Mouse (Mus musculus) Muller cell, postnatal 12 days (primary cell): ENCODE measurements around the gene Magohb.
A peak's percentile ranks its signal among the peaks of the same experiment; 100 is the strongest.
"Not testable (repeated sequence)": the region's sequence is repeated elsewhere in the genome, so short reads cannot be mapped to it uniquely, and the experiment has no call there.

Source experiments
- DNase-seq: peaks from one replicate; pipeline ENCODE4 v3.0.0-alpha.2; 2015; ENCODE audit errors: inconsistent ontology term

Gene Magohb

DNA sequence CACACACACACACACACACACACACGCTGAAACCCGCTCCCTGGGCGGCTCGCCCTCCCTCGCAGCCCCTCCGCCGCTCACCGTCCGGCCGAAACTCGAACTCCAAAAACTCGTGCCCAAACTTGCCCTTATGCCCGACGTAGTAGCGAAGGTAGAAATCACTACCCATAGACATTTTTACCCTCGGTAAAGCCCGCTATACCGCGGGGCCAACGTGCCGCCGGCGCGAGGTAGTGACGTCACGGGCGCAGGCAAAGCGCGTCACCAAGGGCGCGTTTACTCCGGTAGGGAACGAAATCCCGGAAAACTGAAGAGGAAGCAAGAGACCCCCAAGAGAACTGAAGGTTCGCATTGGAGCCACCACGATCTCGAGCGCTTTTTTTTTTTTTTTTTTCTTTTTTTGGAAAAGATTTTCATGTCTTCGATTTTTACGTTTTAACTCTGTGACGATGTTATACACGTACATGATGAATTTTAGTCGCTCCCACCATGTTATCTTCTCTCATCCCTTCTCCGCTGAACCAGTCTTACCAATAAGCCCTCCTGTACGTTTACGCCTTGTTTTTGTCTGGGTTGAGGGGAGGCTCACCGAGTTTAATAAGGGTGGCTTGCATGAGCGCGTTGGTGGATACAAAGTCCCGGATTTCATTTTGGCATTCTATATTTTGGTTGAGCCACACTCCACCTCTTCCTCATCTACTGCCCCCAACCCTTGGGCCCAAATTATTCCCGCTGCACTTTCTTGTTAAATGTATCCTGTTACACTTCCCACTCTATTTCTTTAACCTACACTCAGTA, at the start of gene Magohb:
Gene Magohb (minus strand): TSS at position 254 of the 798 bp plus-strand sequence.
- peak; percentile 80 for DNase-seq

GRCm38 (mm10) chr6:131340082-131340481, 47.0 kb upstream of the Magohb start:
- DNase-seq: peak; percentile 30

GRCm38 (mm10) chr6:131339309-131339708, 46.3 kb upstream of the Magohb start:
- DNase-seq: no peak

DNA sequence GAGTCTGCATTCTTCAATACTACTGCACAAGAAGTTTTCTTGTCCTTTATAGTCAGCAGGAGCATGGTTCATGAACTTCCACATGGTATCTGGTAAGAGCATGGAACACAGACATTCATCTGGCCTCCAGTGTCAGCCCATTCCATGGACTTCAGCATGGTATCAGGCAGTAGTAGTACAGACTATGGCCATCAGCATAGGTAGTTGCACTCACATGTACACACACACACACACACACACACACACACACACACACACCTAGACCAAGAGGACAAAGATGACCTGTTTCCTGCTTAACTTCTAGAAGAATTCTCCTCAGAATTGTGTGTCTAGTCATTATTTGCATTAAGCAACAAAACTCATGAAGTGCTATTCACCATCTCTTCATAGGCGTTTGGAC, 45.7 kb upstream of the Magohb start:
- DNase-seq: no peak

- no peak for DNase-seq
These were observed 34.0 kb upstream of the Magohb start for GRCm38 (mm10) chr6:131327076-131327475.

- no peak for DNase-seq
These were observed 29.0 kb upstream of the Magohb start for GRCm38 (mm10) chr6:131321854-131322639.

DNA sequence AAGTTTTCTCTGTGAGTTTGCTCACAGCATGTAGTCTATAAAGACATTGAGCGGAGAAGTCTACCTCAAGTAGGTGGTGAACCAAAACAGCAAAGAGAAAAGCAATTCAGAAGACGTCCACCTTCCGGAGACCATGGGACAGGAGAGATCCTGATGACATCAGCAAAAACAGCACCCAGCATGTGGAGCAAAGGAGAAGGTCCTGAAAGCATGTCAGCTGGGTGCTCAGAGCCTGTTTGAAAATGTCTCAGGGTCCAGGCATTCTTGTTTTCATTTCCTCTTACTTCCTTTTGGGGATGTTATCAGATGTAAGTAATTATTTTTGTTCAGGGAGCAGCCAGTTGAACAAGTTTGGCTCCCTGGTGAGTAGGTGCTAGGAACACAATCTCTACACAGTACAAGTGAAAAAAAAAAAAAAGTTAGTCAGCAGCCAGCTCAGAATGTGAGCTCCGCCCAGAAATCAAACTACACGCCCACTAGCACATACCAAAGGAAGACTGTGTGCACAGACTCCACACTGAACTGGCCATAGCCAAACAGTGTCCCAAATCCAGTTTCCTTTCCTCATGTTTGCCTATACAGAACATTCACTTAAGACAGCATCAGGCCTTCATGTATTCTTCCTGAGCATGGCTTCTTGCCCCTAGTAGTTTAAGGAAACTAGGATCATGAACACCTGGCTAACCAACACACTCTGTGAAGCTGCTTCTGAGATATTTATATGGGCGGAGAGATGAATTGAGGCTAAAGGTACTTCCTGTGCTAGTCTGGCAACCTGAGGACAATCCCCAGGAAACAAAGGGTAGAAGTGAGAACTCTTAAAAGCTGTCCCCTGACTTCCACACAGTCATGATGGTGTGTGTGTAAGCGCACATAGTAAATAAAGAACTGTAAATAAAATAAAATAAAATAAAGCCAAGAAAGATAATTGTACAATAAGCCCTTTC, 23.4 kb upstream of the Magohb start:
- no peak for DNase-seq

GRCm38 (mm10) chr6:131308031-131308430, 15.0 kb upstream of the Magohb start:
- DNase-seq: no peak

DNA sequence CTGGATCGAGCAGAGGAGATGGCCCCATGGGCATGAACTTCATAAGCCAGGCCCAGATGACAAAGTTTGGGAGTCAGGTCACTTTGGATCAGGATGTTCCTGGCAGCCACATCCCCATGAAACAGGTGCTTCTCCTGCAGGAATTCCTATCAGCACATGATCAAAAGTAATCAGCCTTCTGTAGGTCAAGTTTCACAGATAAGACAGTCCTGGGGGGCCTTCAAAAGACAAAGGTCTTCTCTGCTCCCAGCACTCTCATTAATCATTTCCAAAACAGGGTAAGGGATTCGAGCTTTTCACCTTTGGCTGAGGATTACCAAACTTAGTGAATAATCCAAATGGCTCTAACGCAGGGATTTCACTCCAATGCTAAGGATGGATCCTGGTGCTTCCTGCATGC, 11.7 kb upstream of the Magohb start:
- no peak for DNase-seq

DNA sequence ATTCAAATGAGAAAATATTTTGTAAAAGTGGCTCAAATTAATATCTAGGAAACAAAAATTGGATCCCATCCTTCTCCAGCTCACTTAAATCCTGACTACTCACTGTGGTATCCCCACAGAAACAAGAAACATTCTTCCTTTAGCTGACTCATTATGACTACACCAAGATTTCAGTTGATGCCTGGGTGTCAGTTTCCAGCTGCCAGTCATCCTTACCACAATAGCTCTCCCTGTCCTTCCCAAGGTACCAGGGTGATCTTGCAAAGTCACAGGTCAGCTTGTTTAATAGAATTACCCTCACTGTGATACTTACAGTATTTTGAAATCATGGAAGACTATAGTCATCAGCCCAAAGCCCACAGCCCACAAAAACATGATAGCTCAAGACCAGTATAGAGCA, 5.5 kb upstream of the Magohb start:
- DNase-seq: peak; percentile 19

- no peak for DNase-seq
These were observed 1.5 kb upstream of the Magohb start for GRCm38 (mm10) chr6:131294435-131295112.

DNA sequence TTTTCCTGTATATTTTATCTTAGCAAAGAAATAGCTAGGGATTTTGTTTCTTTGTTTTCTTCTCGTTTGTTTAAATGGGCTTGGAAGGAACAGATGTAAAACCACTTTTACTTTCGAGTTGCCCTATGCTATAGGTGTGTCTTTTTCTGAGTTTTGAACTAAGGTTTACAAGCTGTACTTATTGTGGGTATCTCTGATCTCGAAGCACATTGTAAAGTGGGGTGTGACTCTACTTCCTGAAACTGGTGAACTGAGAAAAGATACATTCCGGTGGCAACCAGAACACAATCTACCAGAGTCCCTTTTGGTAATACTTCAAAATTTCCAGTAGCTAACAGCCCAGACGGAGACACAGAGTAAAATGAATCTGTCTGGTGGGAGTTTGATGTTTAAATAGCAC, 872 bp upstream of the Magohb start:
- no peak for DNase-seq

GRCm38 (mm10) chr6:131292276-131292990, 611 bp downstream of the Magohb start:
- DNase-seq: peak; percentile 58

GRCm38 (mm10) chr6:131290430-131290829, 2.6 kb downstream of the Magohb start:
- no peak for DNase-seq

DNA sequence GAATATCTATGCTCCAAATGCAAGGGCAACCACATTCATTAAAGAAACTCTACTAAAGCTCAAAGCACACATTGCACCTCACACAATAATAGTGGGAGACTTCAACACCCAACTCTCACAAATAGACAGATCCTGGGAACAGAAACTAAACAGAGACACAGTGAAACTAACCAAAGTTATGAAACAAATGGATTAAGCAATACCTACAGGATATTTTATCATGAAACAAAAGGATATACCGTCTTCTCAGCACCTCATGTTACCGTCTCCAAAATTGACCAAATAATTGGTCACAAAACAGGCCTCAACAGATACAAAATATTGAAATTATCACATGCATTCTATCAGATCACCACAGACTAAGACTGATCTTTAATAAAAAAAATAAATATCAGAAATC, 14.9 kb downstream of the Magohb start:
- not testable (repeated sequence) for DNase-seq

DNA sequence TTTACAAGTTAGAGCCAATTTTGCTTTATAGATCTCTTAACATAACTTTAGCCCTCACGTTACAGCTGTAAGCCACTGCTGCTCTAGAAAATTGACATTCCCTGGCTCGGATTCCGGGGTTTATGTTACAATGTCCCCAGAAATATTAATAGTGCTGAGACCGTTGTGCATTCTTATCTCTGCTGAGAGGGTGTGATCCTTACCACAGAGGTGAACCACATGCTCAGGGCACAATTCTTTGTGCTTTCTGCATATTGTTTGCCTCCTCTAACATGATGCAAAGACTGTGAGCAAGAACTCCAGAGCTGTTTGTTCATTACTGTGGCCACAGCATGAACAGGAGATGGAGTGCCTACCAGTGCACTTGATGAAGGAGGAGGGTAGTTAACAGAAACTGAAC, 16.4 kb downstream of the Magohb start:
- no peak for DNase-seq

DNA sequence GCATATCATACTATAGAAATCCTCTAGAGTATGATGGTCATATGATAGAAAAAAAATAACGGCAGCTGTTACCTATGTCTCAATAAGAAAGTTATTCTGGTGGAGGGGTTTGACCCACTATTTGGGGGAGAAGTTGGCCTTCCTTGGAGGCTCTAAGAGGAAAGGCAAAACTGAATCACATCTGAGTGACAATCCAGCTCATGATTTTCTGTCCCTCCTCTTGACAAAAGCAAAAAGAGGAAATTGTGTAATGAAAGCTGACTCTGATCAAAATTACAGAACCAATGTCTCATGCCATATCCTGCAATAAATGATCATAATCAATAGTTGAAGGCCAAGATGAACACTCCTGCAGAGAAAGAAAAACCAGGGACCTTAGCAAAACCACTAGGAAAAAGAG, 20.7 kb downstream of the Magohb start:
- DNase-seq: no peak

DNA sequence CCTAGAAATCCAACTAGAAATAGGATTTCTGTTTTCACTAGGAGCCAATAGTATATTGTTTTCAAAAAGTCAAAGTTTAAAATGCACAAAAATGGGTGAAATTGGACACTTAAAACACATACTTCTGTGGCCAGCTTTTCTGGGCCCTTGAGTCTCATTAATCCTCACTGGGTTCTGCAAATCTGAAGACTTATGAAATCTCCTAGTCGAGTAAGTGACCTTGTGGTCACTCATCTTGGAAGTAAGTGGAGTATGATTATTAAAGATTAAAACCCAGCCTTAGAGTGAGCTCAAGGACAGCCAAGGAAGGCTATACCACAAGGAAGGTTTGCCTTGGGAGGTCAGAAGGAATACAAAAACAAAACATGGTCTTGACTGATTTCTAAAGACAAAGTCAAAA, 22.7 kb downstream of the Magohb start:
- no peak for DNase-seq

- no peak for DNase-seq
These were observed 23.4 kb downstream of the Magohb start for GRCm38 (mm10) chr6:131269599-131269998.

GRCm38 (mm10) chr6:131264175-131264574, 28.9 kb downstream of the Magohb start:
- no peak for DNase-seq

DNA sequence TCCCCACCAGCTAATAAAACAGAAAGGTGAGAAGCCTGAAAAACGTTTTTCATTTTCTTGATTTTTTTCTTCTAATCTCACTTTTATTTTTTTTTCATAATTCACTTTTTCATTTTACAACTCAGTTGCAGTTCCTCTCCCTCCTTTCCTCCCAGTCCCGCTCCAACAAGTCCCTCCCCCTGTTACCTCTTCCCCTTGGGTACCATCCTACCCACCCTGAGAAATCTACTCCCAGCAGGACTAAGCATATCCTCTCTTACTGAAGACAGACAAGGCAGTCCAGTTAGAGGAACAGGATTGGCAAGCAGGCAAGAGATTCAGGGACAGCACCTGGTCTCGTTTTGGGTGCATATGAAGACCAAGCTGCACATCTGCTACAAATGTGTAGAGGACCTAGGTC, 30.3 kb downstream of the Magohb start:
- no peak for DNase-seq
